Mouse (Mus musculus) heart, embryonic 16.5 days (tissue): ENCODE measurements at regions not wholly inside any gene's neighbourhood (a gene's known extent, or its start where the extent isn't known, plus 50 kb on each side); places are given as distances from the start of the nearest gene placed in this dataset.
"Not testable (repeated sequence)": the region's sequence is repeated elsewhere in the genome, so short reads cannot be mapped to it uniquely, and the experiment has no call there.

Source experiments
- ATAC-seq: fragments of 200-750 bp; cut with Nextera tagmentation; replicated peaks from 2 replicates; pipeline ENCODE4 v1.8.0; 2017; ENCODE audit warnings: moderate number of reproducible peaks; ENCODE audit not compliant: insufficient read depth, low FRiP score; ENCODE audit errors: extremely low read depth
- H3K27ac ChIP-seq: fragments of 300-500 bp; sonication (generic); 2 replicates; pipeline ENCODE4 v1.5.1; 2014; ENCODE audit warnings: mild to moderate bottlenecking, low read length, control low read depth, moderate library complexity
- H3K27me3 ChIP-seq: fragments of 300-500 bp; sonication (generic); 2 replicates; pipeline ENCODE4 v1.6.1; 2014; ENCODE audit warnings: low read length, mixed read lengths; ENCODE audit not compliant: control insufficient read depth, insufficient read depth
- H3K36me3 ChIP-seq: fragments of 300-500 bp; sonication (generic); 2 replicates; pipeline ENCODE4 v1.6.1; 2014; ENCODE audit not compliant: control insufficient read depth, insufficient read depth
- H3K4me1 ChIP-seq: fragments of 300-500 bp; sonication (generic); 2 replicates; pipeline ENCODE4 v1.6.1; 2014; ENCODE audit warnings: low read length, mixed read lengths; ENCODE audit not compliant: control insufficient read depth, insufficient read depth
- H3K4me2 ChIP-seq: fragments of 300-500 bp; sonication (generic); 2 replicates; pipeline ENCODE4 v1.6.1; 2014; ENCODE audit warnings: low read depth, mild to moderate bottlenecking, control low read depth, low read length
- H3K4me3 ChIP-seq: fragments of 300-500 bp; sonication (generic); 2 replicates; pipeline ENCODE4 v1.5.1; 2014; ENCODE audit warnings: mild to moderate bottlenecking, control low read depth, low read length
- H3K9ac ChIP-seq: fragments of 300-500 bp; sonication (generic); 2 replicates; pipeline ENCODE4 v1.6.1; 2014; ENCODE audit warnings: low read length, control low read depth
- H3K9me3 ChIP-seq: fragments of 300-500 bp; sonication (generic); replicated peaks from 2 replicates; pipeline ENCODE4 v1.6.1; 2016; ENCODE audit warnings: low read length; ENCODE audit not compliant: control insufficient read depth
- WGBS: fragments of 180-500 bp; shearing (Covaris S2); extraction: QIAGEN DNeasy Blood & Tissue Kit; methylation state at CpG from one replicate; pipeline ENCODE4 v1.1.7; 2014; 5-methylcytosine and 5-hydroxymethylcytosine counted together

GRCm38 (mm10) chr3:59563486-59564006 lies 166.0 kb upstream of the Gm5538 start:
- not testable (repeated sequence) for H3K36me3 ChIP-seq, ATAC-seq, H3K27me3 ChIP-seq, H3K27ac ChIP-seq, H3K4me1 ChIP-seq, H3K9me3 ChIP-seq, H3K4me2 ChIP-seq, H3K4me3 ChIP-seq, H3K9ac ChIP-seq
- 55% methylated on average over 3 of the region's 3 CpGs for whole genome bisulfite sequencing

GRCm38 (mm10) chr3:59542621-59543020 lies 187.0 kb upstream of the Gm5538 start:
- Histone ChIP-seq H3K9me3 (no peaks in the 10 kb centered on the region), H3K27me3 (no peaks in the 10 kb centered on the region), H3K4me3 (no peak overlapping the region), H3K4me2 (no peak overlapping the region), H3K36me3 (no peaks in the 10 kb centered on the region), H3K27ac (no peak overlapping the region), H3K9ac (no peak overlapping the region), H3K4me1 (no peaks in the 10 kb centered on the region)
- no peak for ATAC-seq
- WGBS, result 68% methylated on average over 2 of the region's 2 CpGs

GRCm38 (mm10) chr3:59540547-59540946 lies 189.0 kb upstream of the Gm5538 start:
- H3K4me3 ChIP-seq, H3K9ac ChIP-seq, H3K4me1 ChIP-seq, H3K4me2 ChIP-seq, H3K27ac ChIP-seq, H3K9me3 ChIP-seq, H3K27me3 ChIP-seq, ATAC-seq, H3K36me3 ChIP-seq: not testable (repeated sequence)

GRCm38 (mm10) chr3:59539893-59540292 lies 189.7 kb upstream of the Gm5538 start:
- not testable (repeated sequence) for H3K27me3 ChIP-seq, ATAC-seq, H3K4me3 ChIP-seq, H3K36me3 ChIP-seq, H3K27ac ChIP-seq, H3K9me3 ChIP-seq, H3K4me1 ChIP-seq, H3K4me2 ChIP-seq, H3K9ac ChIP-seq
- WGBS, result 73% methylated on average over 3 of the region's 3 CpGs

- Histone ChIP-seq H3K4me2 (no peak overlapping the region), H3K9ac (no peak overlapping the region), H3K4me3 (no peak overlapping the region), H3K9me3 (no peaks in the 10 kb centered on the region), H3K27ac (no peak overlapping the region), H3K36me3 (no peaks in the 10 kb centered on the region), H3K27me3 (no peaks in the 10 kb centered on the region), H3K4me1 (no peaks in the 10 kb centered on the region)
- WGBS, result 69% methylated on average over 2 of the region's 2 CpGs
- ATAC-seq, result no peak
Observed at GRCm38 (mm10) chr3:59531311-59531834, 187.2 kb upstream of the Igsf10 start.

- no peaks in the 10 kb centered on the region for H3K36me3 ChIP-seq
- H3K9me3 ChIP-seq, result no peaks in the 10 kb centered on the region
- 80% methylated on average over 9 of the region's 9 CpGs for WGBS
- ATAC-seq, result no peak
- no peak overlapping the region for H3K4me3 ChIP-seq
- H3K27ac ChIP-seq, result no peak overlapping the region
- H3K27me3 ChIP-seq, result no peaks in the 10 kb centered on the region
- H3K4me1 ChIP-seq, result no peaks in the 10 kb centered on the region
- H3K9ac ChIP-seq, result no peak overlapping the region
- no peak overlapping the region for H3K4me2 ChIP-seq
Observed at GRCm38 (mm10) chr3:59530592-59531310, 186.6 kb upstream of the Igsf10 start.

- Histone ChIP-seq H3K36me3 (no peaks in the 10 kb centered on the region), H3K4me3 (no peak overlapping the region), H3K27ac (no peak overlapping the region), H3K4me1 (no peaks in the 10 kb centered on the region), H3K9ac (no peak overlapping the region), H3K27me3 (no peaks in the 10 kb centered on the region), H3K4me2 (no peak overlapping the region), H3K9me3 (no peaks in the 10 kb centered on the region)
- WGBS, result 75% methylated on average over 1 of the region's 1 CpGs
- ATAC-seq, result no peak
Observed at GRCm38 (mm10) chr3:59520766-59521165, 176.6 kb upstream of the Igsf10 start.

GRCm38 (mm10) chr3:59478095-59478494 lies 133.9 kb upstream of the Igsf10 start:
- H3K27me3 ChIP-seq, result no peaks in the 10 kb centered on the region
- 34% methylated on average over 5 of the region's 5 CpGs for WGBS
- no peak overlapping the region for H3K4me3 ChIP-seq
- H3K9me3 ChIP-seq, result no peaks in the 10 kb centered on the region
- H3K9ac ChIP-seq, result no peak overlapping the region
- H3K27ac ChIP-seq, result no peak overlapping the region
- ATAC-seq, result no peak
- no peaks in the 10 kb centered on the region for H3K36me3 ChIP-seq
- no peak overlapping the region for H3K4me2 ChIP-seq
- no peaks in the 10 kb centered on the region for H3K4me1 ChIP-seq

- H3K9me3 ChIP-seq, result no peaks in the 10 kb centered on the region
- 41% methylated on average over 6 of the region's 6 CpGs for WGBS
- H3K4me3 ChIP-seq, result no peak overlapping the region
- ATAC-seq, result no peak
- H3K9ac ChIP-seq, result no peak overlapping the region
- H3K36me3 ChIP-seq, result no peaks in the 10 kb centered on the region
- no peak overlapping the region for H3K4me2 ChIP-seq
- H3K27me3 ChIP-seq, result no peaks in the 10 kb centered on the region
- no peaks in the 10 kb centered on the region for H3K4me1 ChIP-seq
- H3K27ac ChIP-seq, result no peak overlapping the region
Observed at GRCm38 (mm10) chr3:59477441-59478061, 133.4 kb upstream of the Igsf10 start.
